20 mouse cellular contexts compared by ENCODE assay signal in genomic region chr9:42337026-42337425, GRCm38 (mm10).
DNase-seq lines count a peak whose midpoint lies in the region; ATAC-seq lines count a peak whose summit lies in the region.
"Had no signal": no experiment of that assay in that cellular context is flagged by ENCODE, and none has a peak within 500 bp of the region (broad histone marks: within the 10 kb centered on the region; RNA-seq: fewer than 3 reads in every experiment).

No protein-coding gene starts in this region.

- 89% methylated on average over 13 of the region's 13 CpGs for WGBS in forebrain, embryonic 11.5 days
- 86% methylated on average over 13 of the region's 13 CpGs for WGBS in forebrain, embryonic 13.5 days
- WGBS in heart, embryonic 10.5 days = 78% methylated on average over 13 of the region's 13 CpGs

- no peak for ATAC-seq in forebrain, embryonic 11.5 days (replicated peaks; ENCODE audit: low FRiP score)
- no peak for ATAC-seq in forebrain, embryonic 13.5 days
- ATAC-seq: forebrain, embryonic 14.5 days; forebrain, embryonic 16.5 days had no signal

- no peak overlapping the region for H3K9ac ChIP-seq in forebrain, embryonic 11.5 days (ENCODE audit: low read length)
- no peak overlapping the region for H3K9ac ChIP-seq in forebrain, embryonic 13.5 days
- H3K9ac ChIP-seq: embryonic facial prominence, embryonic 13.5 days; embryonic facial prominence, embryonic 15.5 days had no signal

- peak; percentile 14 for DNase-seq in forebrain, embryonic 11.5 days (ENCODE audit: low spot score)
- peak; percentile 58 for DNase-seq in heart, embryonic 10.5 days (ENCODE audit: low spot score)
- DNase-seq in heart, adult 8-10 months (ENCODE audit: low spot score) = no peak
- DNase-seq in layer of hippocampus, adult 8-10 months (ENCODE audit: low spot score in 2 of 2) = no peak
- DNase-seq: adrenal gland, postnatal 10 days; adrenal gland, postnatal 25 days; cerebellum, adult 11 months; cerebellum, adult 18-20 months; cerebellum, adult 8-10 months; cerebellum, adult 9-11 months; cerebellum, postnatal 14 days; cerebellum, postnatal 36 days; embryo, embryonic 11 days had no signal

- H3K36me3 ChIP-seq in forebrain, embryonic 11.5 days (ENCODE audit: control insufficient read depth, insufficient read depth, low read length) = no peaks in the 10 kb centered on the region
- H3K36me3 ChIP-seq in forebrain, embryonic 13.5 days (ENCODE audit: poor library complexity, severe bottlenecking) = no peaks in the 10 kb centered on the region
- no peaks in the 10 kb centered on the region for H3K36me3 ChIP-seq in heart, embryonic 10.5 days
- H3K36me3 ChIP-seq: embryonic facial prominence, embryonic 13.5 days; embryonic facial prominence, embryonic 15.5 days; forebrain, embryonic 10.5 days had no signal

- H3K9me3 ChIP-seq in forebrain, embryonic 11.5 days (ENCODE audit: control insufficient read depth, low read length) = no peaks in the 10 kb centered on the region
- no peaks in the 10 kb centered on the region for H3K9me3 ChIP-seq in forebrain, embryonic 13.5 days (replicated peaks)
- H3K9me3 ChIP-seq in heart, embryonic 10.5 days = no peaks in the 10 kb centered on the region
- H3K9me3 ChIP-seq: embryonic facial prominence, embryonic 13.5 days; embryonic facial prominence, embryonic 15.5 days; forebrain, embryonic 10.5 days had no signal

- no peak overlapping the region for H3K27ac ChIP-seq in forebrain, embryonic 11.5 days (ENCODE audit: low read depth, low read length)
- no peak overlapping the region for H3K27ac ChIP-seq in forebrain, embryonic 13.5 days
- H3K27ac ChIP-seq in heart, embryonic 10.5 days = no peak overlapping the region
- H3K27ac ChIP-seq: embryonic facial prominence, embryonic 13.5 days; embryonic facial prominence, embryonic 15.5 days; forebrain, embryonic 10.5 days had no signal

- H3K4me1 ChIP-seq in forebrain, embryonic 11.5 days (replicated peaks; ENCODE audit: control insufficient read depth, insufficient read depth, low read length) = no peaks in the 10 kb centered on the region
- H3K4me1 ChIP-seq in forebrain, embryonic 13.5 days = peaks cover 16% of the 10 kb centered on the region
- peaks cover 17% of the 10 kb centered on the region; the same call in 1 of the 2 replicates for H3K4me1 ChIP-seq in heart, embryonic 10.5 days
- H3K4me1 ChIP-seq: embryonic facial prominence, embryonic 13.5 days; embryonic facial prominence, embryonic 15.5 days had no signal

- no peak overlapping the region for H3K4me3 ChIP-seq in forebrain, embryonic 11.5 days (ENCODE audit: low read depth, low read length)
- no peak overlapping the region for H3K4me3 ChIP-seq in forebrain, embryonic 13.5 days
- no peak overlapping the region for H3K4me3 ChIP-seq in heart, embryonic 10.5 days
- H3K4me3 ChIP-seq: embryonic facial prominence, embryonic 13.5 days; embryonic facial prominence, embryonic 15.5 days; erythroblast, embryonic 14.5 days; forebrain, embryonic 10.5 days had no signal

- H3K27me3 ChIP-seq in forebrain, embryonic 11.5 days (ENCODE audit: control insufficient read depth, insufficient read depth, low read length) = no peaks in the 10 kb centered on the region
- no peaks in the 10 kb centered on the region for H3K27me3 ChIP-seq in forebrain, embryonic 13.5 days
- peaks cover 9% of the 10 kb centered on the region; the same call in 1 of the 2 replicates for H3K27me3 ChIP-seq in heart, embryonic 10.5 days (ENCODE audit: insufficient read depth, poor library complexity, severe bottlenecking)
- H3K27me3 ChIP-seq: embryonic facial prominence, embryonic 13.5 days; embryonic facial prominence, embryonic 15.5 days had no signal

- H3K4me2 ChIP-seq in forebrain, embryonic 11.5 days (ENCODE audit: low read depth, low read length, severe bottlenecking) = no peak overlapping the region
- H3K4me2 ChIP-seq in forebrain, embryonic 13.5 days = no peak overlapping the region
- H3K4me2 ChIP-seq: embryonic facial prominence, embryonic 13.5 days; embryonic facial prominence, embryonic 15.5 days had no signal

Comparison
In these comparisons a context has a peak if more than half of its experiments do, and no peak if none do; other contexts are left out.
1. DNase-seq: peak in forebrain, embryonic 11.5 days (single experiment) and heart, embryonic 10.5 days (single experiment); none in heart, adult 8-10 months (single experiment) and layer of hippocampus, adult 8-10 months (0 of 2).